Mouse (Mus musculus): ENCODE results near the gene Cdc42ep3.

Cdc42ep3 gene

GRCm38 (mm10) chr17:79290697-79291096, 64.2 kb downstream of the Cdc42ep3 start:
- no peak for DNase-seq (ENCODE audit: low spot score in 2 of 2)

GRCm38 (mm10) chr17:79287302-79287701, 67.6 kb downstream of the Cdc42ep3 start:
- DNase-seq (ENCODE audit: low spot score in 2 of 2): no peak

- no peak for DNase-seq (ENCODE audit: low spot score in 2 of 2)
These were observed 69.8 kb downstream of the Cdc42ep3 start for GRCm38 (mm10) chr17:79285030-79285601.
